Mouse (Mus musculus): Measurements from ENCODE around the gene Cfap77.

GRCm38 (mm10) chr2:28995436-28995835 is 59.4 kb downstream of the Cfap77 start:
- TF ChIP-seq CTCF (IDR thresholded peaks at IDR 0.05; ENCODE audit: borderline replicate concordance, control insufficient read depth, extremely low read depth, insufficient read depth, low read length, poor library complexity), result no peak
- TF ChIP-seq POLR2A (IDR thresholded peaks at IDR 0.05; ENCODE audit: control insufficient read depth, extremely low read depth, insufficient read depth, low read length, poor library complexity), result no peak
